Comparison of ENCODE assay signal across 7 mouse cellular contexts in genomic region chr16:21294677-21295411, GRCm38 (mm10).
DNase-seq lines count a peak whose midpoint lies in the region; ATAC-seq and TF ChIP-seq lines count a peak whose summit lies in the region.

No protein-coding gene starts in this region.

- H3K36me3 ChIP-seq in kidney, postnatal 0 days (ENCODE audit: insufficient read depth, low read length) = no peaks in the 10 kb centered on the region
- no peaks in the 10 kb centered on the region for H3K36me3 ChIP-seq in midbrain, embryonic 15.5 days (replicated peaks)

- TF ChIP-seq CTCF in kidney, postnatal 0 days (IDR thresholded peaks at IDR 0.05; ENCODE audit: low read depth) = no peak

- ATAC-seq in kidney, postnatal 0 days (replicated peaks; ENCODE audit: low FRiP score, low read depth) = peak; percentile 56; the same call in 1 of the 2 replicates
- 0 out of 2 replicates have a peak, but pooled peaks have one; percentile 41 for ATAC-seq in midbrain, embryonic 15.5 days (replicated peaks)

- H3K27ac ChIP-seq in kidney, postnatal 0 days = no peak overlapping the region
- no peak overlapping the region for H3K27ac ChIP-seq in midbrain, embryonic 15.5 days

- H3K27me3 ChIP-seq in kidney, postnatal 0 days (ENCODE audit: insufficient read depth, low read length) = no peaks in the 10 kb centered on the region
- H3K27me3 ChIP-seq in midbrain, embryonic 15.5 days (replicated peaks) = no peaks in the 10 kb centered on the region

- DNase-seq in 3T3-L1 (ENCODE audit: low read depth, low spot score) (peak; percentile 79), MN1 (ENCODE audit: low spot score) (peak; percentile 37)
- DNase-seq in heart, adult 11 months = peak; percentile 98
- no peak for DNase-seq in kidney, postnatal 0 days (ENCODE audit: low spot score)
- DNase-seq in testis, postnatal 14 days (ENCODE audit: low spot score) = no peak
- DNase-seq in frontal cortex, adult 2 months (ENCODE audit: extremely low spot score in 1 of 2, low spot score in 1 of 2) = no peak

- no peak overlapping the region for H3K9ac ChIP-seq in kidney, postnatal 0 days (ENCODE audit: low read depth, low read length)
- H3K9ac ChIP-seq in midbrain, embryonic 15.5 days = no peak overlapping the region

- peaks cover 11% of the 10 kb centered on the region for H3K4me1 ChIP-seq in kidney, postnatal 0 days (replicated peaks; ENCODE audit: insufficient read depth, low read length)
- peaks cover 17% of the 10 kb centered on the region; the same call in 1 of the 2 replicates for H3K4me1 ChIP-seq in midbrain, embryonic 15.5 days

- no peaks in the 10 kb centered on the region for H3K9me3 ChIP-seq in kidney, postnatal 0 days (replicated peaks; ENCODE audit: low read length)
- H3K9me3 ChIP-seq in midbrain, embryonic 15.5 days = no peaks in the 10 kb centered on the region

- no peak overlapping the region for H3K4me3 ChIP-seq in kidney, postnatal 0 days (replicated peaks; ENCODE audit: low read depth, low read length)
- no peak overlapping the region for H3K4me3 ChIP-seq in midbrain, embryonic 15.5 days

- H3K4me2 ChIP-seq in kidney, postnatal 0 days (ENCODE audit: low read length) = no peak overlapping the region
- H3K4me2 ChIP-seq in midbrain, embryonic 15.5 days = no peak overlapping the region

- WGBS in kidney, postnatal 0 days = 31% methylated on average over 9 of the region's 9 CpGs
- 36% methylated on average over 9 of the region's 9 CpGs for whole genome bisulfite sequencing in midbrain, embryonic 15.5 days

Comparison
In these comparisons a context has a peak if more than half of its experiments do, and no peak if none do; other contexts are left out.
1. DNase-seq: peak in 3T3-L1 (single experiment), MN1 (single experiment) and heart, adult 11 months (single experiment); none in kidney, postnatal 0 days (single experiment), testis, postnatal 14 days (single experiment) and frontal cortex, adult 2 months (0 of 2).